Mouse (Mus musculus) liver, postnatal 0 days (tissue): ENCODE results near the gene Fbrsl1.

Experiments
- CTCF ChIP-seq: sonication (generic); IDR thresholded peaks from 2 replicates; pipeline ENCODE4 v1.5.1; 2016; ENCODE audit warnings: antibody characterized with exemption, low read depth
- EP300 ChIP-seq: IDR thresholded peaks from 2 replicates; pipeline ENCODE4 v1.6.1; 2016; ENCODE audit warnings: antibody characterized with exemption, low read depth, mild to moderate bottlenecking

DNA sequence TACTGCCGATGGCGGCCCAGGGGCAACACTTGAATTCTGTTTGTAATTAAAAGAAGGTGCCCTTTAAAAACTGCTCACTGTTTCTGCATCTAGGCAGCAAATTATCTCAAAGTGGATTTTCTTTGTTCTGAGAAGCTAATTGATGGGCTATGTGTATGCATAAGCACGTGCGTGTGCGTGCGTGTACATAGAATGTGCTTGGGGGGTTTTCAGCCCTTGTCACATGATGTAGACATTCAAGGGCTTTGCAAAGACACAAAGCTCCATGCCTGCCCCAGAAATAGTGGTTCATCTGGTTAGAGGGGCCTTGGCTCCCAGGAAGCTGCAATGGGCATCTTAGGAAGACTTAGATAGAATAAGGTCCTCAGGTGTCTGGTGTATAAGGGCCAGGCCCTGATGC, 46.7 kb upstream of the Fbrsl1 start:
- TF ChIP-seq CTCF: no peak
- no peak for TF ChIP-seq EP300
